Mouse (Mus musculus) limb, embryonic 14.5 days (tissue): ENCODE results near the gene Hist1h3g. TPM values are rescaled to one million over a fixed set of nuclear protein-coding genes. Genes with fewer than 3 reads are reported as not detected.

ENCODE experiments used
- ATAC-seq: fragments of 200-750 bp; cut with Nextera tagmentation; 2 replicates; pipeline ENCODE4 v1.8.0; 2017; ENCODE audit warnings: low read depth, moderate number of reproducible peaks, moderate TSS enrichment; ENCODE audit not compliant: low FRiP score
- DNase-seq: peaks from one replicate; pipeline ENCODE4 v3.0.0-alpha.2; 2015; ENCODE audit warnings: low spot score
- H3K27ac ChIP-seq: fragments of 300-500 bp; sonication (generic); replicated peaks from 2 replicates; pipeline ENCODE4 v1.5.1; 2014; ENCODE audit warnings: low read depth, mild to moderate bottlenecking, low read length, moderate library complexity, mixed read lengths
- H3K27me3 ChIP-seq: fragments of 300-500 bp; sonication (generic); 2 replicates; pipeline ENCODE4 v1.6.1; 2014; ENCODE audit warnings: low read length, mixed read lengths; ENCODE audit not compliant: control insufficient read depth, insufficient read depth
- H3K36me3 ChIP-seq: fragments of 300-500 bp; sonication (generic); 2 replicates; pipeline ENCODE4 v1.6.1; 2014; ENCODE audit warnings: mild to moderate bottlenecking, low read length, moderate library complexity, mixed read lengths; ENCODE audit not compliant: control insufficient read depth, insufficient read depth
- H3K4me1 ChIP-seq: fragments of 300-500 bp; sonication (generic); 2 replicates; pipeline ENCODE4 v1.6.1; 2014; ENCODE audit warnings: antibody characterized with exemption, low read length, mixed read lengths; ENCODE audit not compliant: control insufficient read depth, insufficient read depth
- H3K4me2 ChIP-seq: fragments of 300-500 bp; sonication (generic); replicated peaks from 2 replicates; pipeline ENCODE4 v1.6.1; 2014; ENCODE audit warnings: low read depth, mild to moderate bottlenecking, low read length, moderate library complexity; ENCODE audit not compliant: severe bottlenecking
- H3K4me3 ChIP-seq: fragments of 300-500 bp; sonication (generic); replicated peaks from 2 replicates; pipeline ENCODE4 v1.5.1; 2014; ENCODE audit warnings: low read length
- H3K9ac ChIP-seq: fragments of 300-500 bp; sonication (generic); 2 replicates; pipeline ENCODE4 v1.6.1; 2014; ENCODE audit warnings: mild to moderate bottlenecking, low read depth, low read length, moderate library complexity; ENCODE audit not compliant: severe bottlenecking
- H3K9me3 ChIP-seq: fragments of 300-500 bp; sonication (generic); 2 replicates; pipeline ENCODE4 v1.6.1; 2016; ENCODE audit warnings: low read length; ENCODE audit not compliant: control insufficient read depth
- POLR2A ChIP-seq: fragments of 200-500 bp; IDR thresholded peaks from 2 replicates; pipeline ENCODE4 v1.8.0; 2012; ENCODE audit warnings: inconsistent platforms, mild to moderate bottlenecking, moderate library complexity, borderline replicate concordance; ENCODE audit not compliant: insufficient read depth, insufficient read length; ENCODE audit errors: extremely low read depth
- WGBS: fragments of 180-500 bp; shearing (Covaris S2); extraction: QIAGEN DNeasy Blood & Tissue Kit; methylation state at CpG from one replicate; pipeline ENCODE4 v1.1.7; 2014; 5-methylcytosine and 5-hydroxymethylcytosine counted together
- microRNA-seq: library from miRNA; unstranded; fragments of <30 nt; microRNA quantifications from one replicate; pipeline ENCODE4, GENCODE M21; 2016
- polyA plus RNA-seq, 2 experiments: library from polyadenylated mRNA; depleted of rRNA in 1 of 2; stranded (reverse) in 1 of 2; unstranded in 1 of 2; fragments of >200 nt; fragmentation: Nextera tagmentation in 1 of 2; extraction: Ambion mirVana in 1 of 2; gene quantifications; 2 replicates each; pipeline versions ENCODE4 v1.2.1 to v1.2.3; 2012 to 2014

Gene Hist1h3g
- polyA plus RNA-seq, 2 experiments, result 4.1 to 32.6 TPM

GRCm38 (mm10) chr13:23583387-23584068 is 48.3 kb downstream of the Hist1h3g start:
- H3K4me1 ChIP-seq, result peaks cover 25% of the 10 kb centered on the region
- H3K27ac ChIP-seq, result peak overlapping the region; percentile 94
- no peak for TF ChIP-seq POLR2A
- no peak for DNase-seq
- H3K36me3 ChIP-seq, result no peaks in the 10 kb centered on the region
- H3K4me2 ChIP-seq, result no peak overlapping the region; the same call in 1 of the 2 replicates
- no peak overlapping the region for H3K9ac ChIP-seq
- H3K9me3 ChIP-seq, result no peaks in the 10 kb centered on the region
- 0 out of 2 replicates have a peak overlapping the region, but pooled peaks have one; percentile 49 for H3K4me3 ChIP-seq
- H3K27me3 ChIP-seq, result no peaks in the 10 kb centered on the region
- no peak for ATAC-seq

- no peak for DNase-seq
- no peaks in the 10 kb centered on the region for H3K27me3 ChIP-seq
- no peaks in the 10 kb centered on the region for H3K9me3 ChIP-seq
- H3K9ac ChIP-seq, result peak overlapping the region; percentile 67
- peak overlapping the region; percentile 94 for H3K27ac ChIP-seq
- no peak for ATAC-seq
- H3K4me2 ChIP-seq, result peak overlapping the region; percentile 80
- no peaks in the 10 kb centered on the region for H3K36me3 ChIP-seq
- peaks cover 25% of the 10 kb centered on the region for H3K4me1 ChIP-seq
- peak overlapping the region; percentile 45 for H3K4me3 ChIP-seq
- TF ChIP-seq POLR2A, result no peak
Measured at GRCm38 (mm10) chr13:23584331-23584730, 49.1 kb downstream of the Hist1h3g start.

- under 1% methylated on average over 21 of the region's 21 CpGs for WGBS
- Histone ChIP-seq H3K27ac (peak overlapping the region; percentile 94), H3K4me1 (peaks cover 25% of the 10 kb centered on the region), H3K9ac (peak overlapping the region; percentile 67), H3K27me3 (no peaks in the 10 kb centered on the region), H3K4me3 (peak overlapping the region; percentile 45), H3K36me3 (no peaks in the 10 kb centered on the region), H3K9me3 (no peaks in the 10 kb centered on the region), H3K4me2 (peak overlapping the region; percentile 80)
- TF ChIP-seq POLR2A, result peak; percentile 88; the same call in 1 of the 2 replicates
- ATAC-seq (no peak), DNase-seq (peak; percentile 78)
Measured at GRCm38 (mm10) chr13:23585029-23585441, 49.8 kb downstream of the Hist1h3g start.

Small RNA genes lying within 50 kb of the gene (microRNA-seq; reads per million reads assigned to microRNA genes)
- gene Gm44297 (not detected), gene Gm44359 (not detected), gene Gm44394 (not detected), gene n-TStga1 (1.1 reads per million)

Other genes starting within 250 kb of the Hist1h3g start
Only the 30 nearest of the 34 such genes appear.
- 15.1 and 20.2 TPM in 2 replicates for gene Zfp322a, start 166.2 kb upstream of the Hist1h3g start, polyA plus RNA-seq (2012; rRNA removed)
- 42.9 and 50.7 TPM in 2 replicates for gene Zfp322a, start 166.2 kb upstream of the Hist1h3g start, polyA plus RNA-seq (2014; fragmentation: Nextera tagmentation; extraction: Ambion mirVana)
- gene Abt1, start 111.6 kb upstream of the Hist1h3g start, polyA plus RNA-seq (2012; rRNA removed), result 6.9 and 9.9 TPM in 2 replicates
- gene Abt1, start 111.6 kb upstream of the Hist1h3g start, polyA plus RNA-seq (2014; fragmentation: Nextera tagmentation; extraction: Ambion mirVana), result 12.0 and 12.2 TPM in 2 replicates
- 0.31 and 0.32 TPM in 2 replicates for gene Btn1a1, start 69.5 kb upstream of the Hist1h3g start, polyA plus RNA-seq (2012; rRNA removed)
- not detected in 2 replicates for gene Btn1a1, start 69.5 kb upstream of the Hist1h3g start, polyA plus RNA-seq (2014; fragmentation: Nextera tagmentation; extraction: Ambion mirVana)
- 0.62 and 0.79 TPM in 2 replicates for gene Btn2a2, start 46.6 kb upstream of the Hist1h3g start, polyA plus RNA-seq (2012; rRNA removed)
- gene Btn2a2, start 46.6 kb upstream of the Hist1h3g start, polyA plus RNA-seq (2014; fragmentation: Nextera tagmentation; extraction: Ambion mirVana), result 0.89 and 1.2 TPM in 2 replicates
- 18.2 and 19.2 TPM in 2 replicates for gene Hist1h4h, start 4.4 kb upstream of the Hist1h3g start, polyA plus RNA-seq (2012; rRNA removed)
- 5.5 and 8.1 TPM in 2 replicates for gene Hist1h4h, start 4.4 kb upstream of the Hist1h3g start, polyA plus RNA-seq (2014; fragmentation: Nextera tagmentation; extraction: Ambion mirVana)
- 557 and 662 TPM in 2 replicates for gene Hist1h2af, start 1.5 kb upstream of the Hist1h3g start, polyA plus RNA-seq (2012; rRNA removed)
- 9.1 and 11.0 TPM in 2 replicates for gene Hist1h2af, start 1.5 kb upstream of the Hist1h3g start, polyA plus RNA-seq (2014; fragmentation: Nextera tagmentation; extraction: Ambion mirVana)
- 5.2 and 6.1 TPM in 2 replicates for gene Hist1h2bh, start 8.0 kb downstream of the Hist1h3g start, polyA plus RNA-seq (2012; rRNA removed)
- gene Hist1h2bh, start 8.0 kb downstream of the Hist1h3g start, polyA plus RNA-seq (2014; fragmentation: Nextera tagmentation; extraction: Ambion mirVana), result 0.48 and 0.57 TPM in 2 replicates
- 4.1 and 7.4 TPM in 2 replicates for gene Hist1h3f, start 8.6 kb downstream of the Hist1h3g start, polyA plus RNA-seq (2012; rRNA removed)
- 0.65 and 1.00 TPM in 2 replicates for gene Hist1h3f, start 8.6 kb downstream of the Hist1h3g start, polyA plus RNA-seq (2014; fragmentation: Nextera tagmentation; extraction: Ambion mirVana)
- gene Hist1h4f, start 16.2 kb downstream of the Hist1h3g start, polyA plus RNA-seq (2012; rRNA removed), result 13.7 and 21.4 TPM in 2 replicates
- gene Hist1h4f, start 16.2 kb downstream of the Hist1h3g start, polyA plus RNA-seq (2014; fragmentation: Nextera tagmentation; extraction: Ambion mirVana), result 2.6 and 2.8 TPM in 2 replicates
- 0.50 and 0.62 TPM in 2 replicates for gene Hist1h1d, start 17.8 kb downstream of the Hist1h3g start, polyA plus RNA-seq (2012; rRNA removed)
- 0.47 and 0.61 TPM in 2 replicates for gene Hist1h1d, start 17.8 kb downstream of the Hist1h3g start, polyA plus RNA-seq (2014; fragmentation: Nextera tagmentation; extraction: Ambion mirVana)
- gene Hist1h3e, start 26.9 kb downstream of the Hist1h3g start, polyA plus RNA-seq (2012; rRNA removed), result 36.1 and 54.1 TPM in 2 replicates
- gene Hist1h3e, start 26.9 kb downstream of the Hist1h3g start, polyA plus RNA-seq (2014; fragmentation: Nextera tagmentation; extraction: Ambion mirVana), result 6.7 and 7.0 TPM in 2 replicates
- gene Hist1h2ae, start 35.8 kb downstream of the Hist1h3g start, polyA plus RNA-seq (2012; rRNA removed), result 19.8 and 35.0 TPM in 2 replicates
- gene Hist1h2ae, start 35.8 kb downstream of the Hist1h3g start, polyA plus RNA-seq (2014; fragmentation: Nextera tagmentation; extraction: Ambion mirVana), result 103 and 109 TPM in 2 replicates
- gene Hist1h2bg, start 36.0 kb downstream of the Hist1h3g start, polyA plus RNA-seq (2012; rRNA removed), result 38.9 and 60.8 TPM in 2 replicates
- gene Hist1h2bg, start 36.0 kb downstream of the Hist1h3g start, polyA plus RNA-seq (2014; fragmentation: Nextera tagmentation; extraction: Ambion mirVana), result 6.9 and 10.0 TPM in 2 replicates
- gene Hist1h2bf, start 38.8 kb downstream of the Hist1h3g start, polyA plus RNA-seq (2012; rRNA removed), result 17.8 and 25.9 TPM in 2 replicates
- 5.3 and 8.5 TPM in 2 replicates for gene Hist1h2bf, start 38.8 kb downstream of the Hist1h3g start, polyA plus RNA-seq (2014; fragmentation: Nextera tagmentation; extraction: Ambion mirVana)
- 6.1 and 13.9 TPM in 2 replicates for gene Hist1h2ad, start 39.0 kb downstream of the Hist1h3g start, polyA plus RNA-seq (2012; rRNA removed)
- gene Hist1h2ad, start 39.0 kb downstream of the Hist1h3g start, polyA plus RNA-seq (2014; fragmentation: Nextera tagmentation; extraction: Ambion mirVana), result 1.2 and 5.3 TPM in 2 replicates
- 30.0 and 33.8 TPM in 2 replicates for gene Hist1h3d, start 40.3 kb downstream of the Hist1h3g start, polyA plus RNA-seq (2012; rRNA removed)
- gene Hist1h3d, start 40.3 kb downstream of the Hist1h3g start, polyA plus RNA-seq (2014; fragmentation: Nextera tagmentation; extraction: Ambion mirVana), result 6.8 and 10.4 TPM in 2 replicates
- 9.4 and 9.8 TPM in 2 replicates for gene Hist1h4d, start 46.2 kb downstream of the Hist1h3g start, polyA plus RNA-seq (2012; rRNA removed)
- 95.5 and 101 TPM in 2 replicates for gene Hist1h4d, start 46.2 kb downstream of the Hist1h3g start, polyA plus RNA-seq (2014; fragmentation: Nextera tagmentation; extraction: Ambion mirVana)
- gene Hist1h2be, start 85.7 kb downstream of the Hist1h3g start, polyA plus RNA-seq (2012; rRNA removed), result 3.0 and 3.4 TPM in 2 replicates
- 1.2 and 1.5 TPM in 2 replicates for gene Hist1h2be, start 85.7 kb downstream of the Hist1h3g start, polyA plus RNA-seq (2014; fragmentation: Nextera tagmentation; extraction: Ambion mirVana)
- 7.4 and 7.7 TPM in 2 replicates for gene Hist1h1e, start 87.1 kb downstream of the Hist1h3g start, polyA plus RNA-seq (2012; rRNA removed)
- gene Hist1h1e, start 87.1 kb downstream of the Hist1h3g start, polyA plus RNA-seq (2014; fragmentation: Nextera tagmentation; extraction: Ambion mirVana), result 15.8 and 16.4 TPM in 2 replicates
- gene Hist1h2ac, start 148.5 kb downstream of the Hist1h3g start, polyA plus RNA-seq (2012; rRNA removed), result 1.6 and 2.7 TPM in 2 replicates
- gene Hist1h2ac, start 148.5 kb downstream of the Hist1h3g start, polyA plus RNA-seq (2014; fragmentation: Nextera tagmentation; extraction: Ambion mirVana), result 0.65 and 0.78 TPM in 2 replicates
- gene Hist1h2bc, start 148.8 kb downstream of the Hist1h3g start, polyA plus RNA-seq (2012; rRNA removed), result 48.2 and 49.5 TPM in 2 replicates
- gene Hist1h2bc, start 148.8 kb downstream of the Hist1h3g start, polyA plus RNA-seq (2014; fragmentation: Nextera tagmentation; extraction: Ambion mirVana), result 34.9 and 44.4 TPM in 2 replicates
- 0.20 and 0.33 TPM in 2 replicates for gene Hist1h1t, start 160.4 kb downstream of the Hist1h3g start, polyA plus RNA-seq (2012; rRNA removed)
- 0.21 TPM in 1 of 2 replicates, not detected in the other for gene Hist1h1t, start 160.4 kb downstream of the Hist1h3g start, polyA plus RNA-seq (2014; fragmentation: Nextera tagmentation; extraction: Ambion mirVana)
- 5.6 and 10.0 TPM in 2 replicates for gene Hist1h4c, start 163.0 kb downstream of the Hist1h3g start, polyA plus RNA-seq (2012; rRNA removed)
- gene Hist1h4c, start 163.0 kb downstream of the Hist1h3g start, polyA plus RNA-seq (2014; fragmentation: Nextera tagmentation; extraction: Ambion mirVana), result 8.7 and 10.2 TPM in 2 replicates
- gene Hfe, start 175.4 kb downstream of the Hist1h3g start, polyA plus RNA-seq (2012; rRNA removed), result 3.6 and 4.5 TPM in 2 replicates
- gene Hfe, start 175.4 kb downstream of the Hist1h3g start, polyA plus RNA-seq (2014; fragmentation: Nextera tagmentation; extraction: Ambion mirVana), result 9.3 and 10.5 TPM in 2 replicates
- 23.7 and 28.5 TPM in 2 replicates for gene Hist1h1c, start 203.4 kb downstream of the Hist1h3g start, polyA plus RNA-seq (2012; rRNA removed)
- gene Hist1h1c, start 203.4 kb downstream of the Hist1h3g start, polyA plus RNA-seq (2014; fragmentation: Nextera tagmentation; extraction: Ambion mirVana), result 24.7 and 27.5 TPM in 2 replicates
- gene Hist1h3c, start 210.2 kb downstream of the Hist1h3g start, polyA plus RNA-seq (2012; rRNA removed), result 41.4 and 92.0 TPM in 2 replicates
- gene Hist1h3c, start 210.2 kb downstream of the Hist1h3g start, polyA plus RNA-seq (2014; fragmentation: Nextera tagmentation; extraction: Ambion mirVana), result 8.1 and 12.0 TPM in 2 replicates
- gene Hist1h2bb, start 211.3 kb downstream of the Hist1h3g start, polyA plus RNA-seq (2012; rRNA removed), result 13.5 and 15.9 TPM in 2 replicates
- 1.2 and 1.4 TPM in 2 replicates for gene Hist1h2bb, start 211.3 kb downstream of the Hist1h3g start, polyA plus RNA-seq (2014; fragmentation: Nextera tagmentation; extraction: Ambion mirVana)
- gene Hist1h2ab, start 215.7 kb downstream of the Hist1h3g start, polyA plus RNA-seq (2012; rRNA removed), result 37.1 and 40.4 TPM in 2 replicates
- 39.0 and 40.1 TPM in 2 replicates for gene Hist1h2ab, start 215.7 kb downstream of the Hist1h3g start, polyA plus RNA-seq (2014; fragmentation: Nextera tagmentation; extraction: Ambion mirVana)
- gene Hist1h3b, start 216.8 kb downstream of the Hist1h3g start, polyA plus RNA-seq (2012; rRNA removed), result 52.4 and 65.5 TPM in 2 replicates
- 6.5 and 12.4 TPM in 2 replicates for gene Hist1h3b, start 216.8 kb downstream of the Hist1h3g start, polyA plus RNA-seq (2014; fragmentation: Nextera tagmentation; extraction: Ambion mirVana)
- 20.0 and 26.6 TPM in 2 replicates for gene Hist1h4b, start 221.6 kb downstream of the Hist1h3g start, polyA plus RNA-seq (2012; rRNA removed)
- gene Hist1h4b, start 221.6 kb downstream of the Hist1h3g start, polyA plus RNA-seq (2014; fragmentation: Nextera tagmentation; extraction: Ambion mirVana), result 4.4 and 6.6 TPM in 2 replicates